Comparison of ENCODE assay signal across 8 mouse cellular contexts in genomic region chr9:108827454-108827853, GRCm38 (mm10). TPM values are rescaled to one million over a fixed set of nuclear protein-coding genes. Genes with fewer than 3 reads are reported as not detected.
DNase-seq lines count a peak whose midpoint lies in the region; ATAC-seq lines count a peak whose summit lies in the region.

No protein-coding gene starts in this region.

- 11% methylated on average over 34 of the region's 34 CpGs for WGBS in kidney, embryonic 16.5 days
- 20% methylated on average over 34 of the region's 34 CpGs for WGBS in embryonic facial prominence, embryonic 13.5 days
- 13% methylated on average over 34 of the region's 34 CpGs for WGBS in limb, embryonic 11.5 days
- 12% methylated on average over 34 of the region's 34 CpGs for WGBS in neural tube, embryonic 12.5 days

- H3K4me1 ChIP-seq in kidney, embryonic 16.5 days (ENCODE audit: insufficient read depth, low read length) = peaks cover 17% of the 10 kb centered on the region
- peaks cover 30% of the 10 kb centered on the region for H3K4me1 ChIP-seq in embryonic facial prominence, embryonic 13.5 days
- H3K4me1 ChIP-seq in limb, embryonic 11.5 days (ENCODE audit: control insufficient read depth, insufficient read depth, low read length) = peaks cover 9% of the 10 kb centered on the region; the same call in 1 of the 2 replicates
- H3K4me1 ChIP-seq in neural tube, embryonic 12.5 days = peaks cover 59% of the 10 kb centered on the region

- H3K4me3 ChIP-seq in kidney, embryonic 16.5 days (ENCODE audit: low read length) = peak overlapping the region; percentile 49
- peak overlapping the region; percentile 47 for H3K4me3 ChIP-seq in embryonic facial prominence, embryonic 13.5 days
- peak overlapping the region; percentile 29 for H3K4me3 ChIP-seq in limb, embryonic 11.5 days (ENCODE audit: low read depth, low read length)
- peak overlapping the region; percentile 71 for H3K4me3 ChIP-seq in neural tube, embryonic 12.5 days

- DNase-seq in kidney, postnatal 14 days = no peak
- DNase-seq in limb, embryonic 11.5 days (ENCODE audit: low spot score) = no peak
- DNase-seq in frontal cortex, adult 2 months (ENCODE audit: extremely low spot score in 1 of 2, low spot score in 1 of 2) = no peak
- no peak for DNase-seq in cerebellum, adult 18-20 months
- DNase-seq in left cerebral cortex, postnatal 14 days (ENCODE audit: low spot score in 2 of 2) = no peak

- H3K9me3 ChIP-seq in kidney, embryonic 16.5 days (ENCODE audit: low read length) = no peaks in the 10 kb centered on the region
- no peaks in the 10 kb centered on the region for H3K9me3 ChIP-seq in embryonic facial prominence, embryonic 13.5 days
- H3K9me3 ChIP-seq in limb, embryonic 11.5 days (ENCODE audit: control insufficient read depth, low read length) = no peaks in the 10 kb centered on the region
- no peaks in the 10 kb centered on the region for H3K9me3 ChIP-seq in neural tube, embryonic 12.5 days

- no peak for ATAC-seq in kidney, embryonic 16.5 days (ENCODE audit: low FRiP score, low TSS enrichment)
- ATAC-seq in embryonic facial prominence, embryonic 13.5 days (ENCODE audit: insufficient number of reproducible peaks, insufficient read depth, low FRiP score, low TSS enrichment, low read depth) = no peak
- no peak; the same call in 1 of the 2 replicates for ATAC-seq in limb, embryonic 11.5 days (ENCODE audit: insufficient number of reproducible peaks, low FRiP score, low TSS enrichment, low read depth)
- ATAC-seq in neural tube, embryonic 12.5 days (ENCODE audit: low FRiP score, low read depth) = no peak

- no peak overlapping the region for H3K27ac ChIP-seq in kidney, embryonic 16.5 days (ENCODE audit: low read length)
- no peak overlapping the region for H3K27ac ChIP-seq in embryonic facial prominence, embryonic 13.5 days
- no peak overlapping the region for H3K27ac ChIP-seq in limb, embryonic 11.5 days (replicated peaks; ENCODE audit: low read depth, low read length)
- no peak overlapping the region for H3K27ac ChIP-seq in neural tube, embryonic 12.5 days

- peaks cover 89% of the 10 kb centered on the region for H3K27me3 ChIP-seq in kidney, embryonic 16.5 days (ENCODE audit: insufficient read depth, low read length)
- H3K27me3 ChIP-seq in embryonic facial prominence, embryonic 13.5 days = peaks cover 100% of the 10 kb centered on the region
- H3K27me3 ChIP-seq in limb, embryonic 11.5 days (ENCODE audit: control insufficient read depth, insufficient read depth, low read length) = peaks cover 79% of the 10 kb centered on the region
- peaks cover 73% of the 10 kb centered on the region for H3K27me3 ChIP-seq in neural tube, embryonic 12.5 days (replicated peaks)

- H3K9ac ChIP-seq in kidney, embryonic 16.5 days (replicated peaks; ENCODE audit: low read length) = no peak overlapping the region
- peak overlapping the region; percentile 54; the same call in 1 of the 2 replicates for H3K9ac ChIP-seq in embryonic facial prominence, embryonic 13.5 days
- H3K9ac ChIP-seq in limb, embryonic 11.5 days (ENCODE audit: low read length) = no peak overlapping the region
- peak overlapping the region; percentile 86; the same call in 1 of the 2 replicates for H3K9ac ChIP-seq in neural tube, embryonic 12.5 days

- intact Hi-C loops in left cerebral cortex, postnatal 14 days (cut with DNase I) = no loop called here

- peak overlapping the region; percentile 83 for H3K4me2 ChIP-seq in kidney, embryonic 16.5 days (replicated peaks; ENCODE audit: low read depth, low read length)
- H3K4me2 ChIP-seq in embryonic facial prominence, embryonic 13.5 days = peak overlapping the region; percentile 84
- H3K4me2 ChIP-seq in limb, embryonic 11.5 days (ENCODE audit: low read depth, severe bottlenecking) = peak overlapping the region; percentile 60
- H3K4me2 ChIP-seq in neural tube, embryonic 12.5 days (replicated peaks) = peak overlapping the region; percentile 85

- no peaks in the 10 kb centered on the region for H3K36me3 ChIP-seq in kidney, embryonic 16.5 days (ENCODE audit: insufficient read depth, low read length)
- H3K36me3 ChIP-seq in embryonic facial prominence, embryonic 13.5 days = no peaks in the 10 kb centered on the region
- no peaks in the 10 kb centered on the region for H3K36me3 ChIP-seq in limb, embryonic 11.5 days (ENCODE audit: control insufficient read depth, insufficient read depth, low read length)
- peaks cover 22% of the 10 kb centered on the region for H3K36me3 ChIP-seq in neural tube, embryonic 12.5 days

RNA-seq across cellular contexts. Expression of gene Celsr3, which starts 1.3 kb away (rescaled TPM):
- polyA plus RNA-seq in kidney, embryonic 16.5 days (2015; fragmentation: Nextera tagmentation; extraction: Ambion mirVana) = 0.12 and 0.26 TPM in 2 replicates
- 0.51 and 0.56 TPM in 2 replicates for polyA plus RNA-seq in embryonic facial prominence, embryonic 13.5 days (2015; fragmentation: Nextera tagmentation; extraction: Ambion mirVana)
- polyA plus RNA-seq in limb, embryonic 11.5 days (2014; fragmentation: Nextera tagmentation; extraction: Ambion mirVana) = 0.10 and 0.20 TPM in 2 replicates
- 12.1 and 14.3 TPM in 2 replicates for polyA plus RNA-seq in neural tube, embryonic 12.5 days (2016; fragmentation: Nextera tagmentation; extraction: Ambion mirVana)
- 67.4 and 74.7 TPM in 2 replicates for polyA plus RNA-seq in frontal cortex, adult 2 months (2012; rRNA removed)
- total RNA-seq in left cerebral cortex, postnatal 14 days (2021) = 10 to 100 TPM; 50.7 to 55.3 TPM

RNA-seq across cellular contexts. Expression of gene Nckipsd, which starts 19.3 kb away (rescaled TPM):
- 17.7 and 23.6 TPM in 2 replicates for polyA plus RNA-seq in kidney, embryonic 16.5 days (2015; fragmentation: Nextera tagmentation; extraction: Ambion mirVana)
- polyA plus RNA-seq in embryonic facial prominence, embryonic 13.5 days (2015; fragmentation: Nextera tagmentation; extraction: Ambion mirVana) = 19.0 and 21.5 TPM in 2 replicates
- 13.9 and 15.7 TPM in 2 replicates for polyA plus RNA-seq in limb, embryonic 11.5 days (2014; fragmentation: Nextera tagmentation; extraction: Ambion mirVana)
- polyA plus RNA-seq in neural tube, embryonic 12.5 days (2016; fragmentation: Nextera tagmentation; extraction: Ambion mirVana) = 16.4 and 23.6 TPM in 2 replicates
- polyA plus RNA-seq in frontal cortex, adult 2 months (2012; rRNA removed) = 55.5 and 58.8 TPM in 2 replicates
- total RNA-seq in left cerebral cortex, postnatal 14 days (2021) = 10 to 100 TPM; 39.1 to 44.7 TPM

RNA-seq across cellular contexts. Expression of gene Slc26a6, which starts 25.6 kb away (rescaled TPM):
- polyA plus RNA-seq in kidney, embryonic 16.5 days (2015; fragmentation: Nextera tagmentation; extraction: Ambion mirVana) = 14.4 and 15.3 TPM in 2 replicates
- polyA plus RNA-seq in embryonic facial prominence, embryonic 13.5 days (2015; fragmentation: Nextera tagmentation; extraction: Ambion mirVana) = 20.4 and 22.7 TPM in 2 replicates
- 12.5 and 13.5 TPM in 2 replicates for polyA plus RNA-seq in limb, embryonic 11.5 days (2014; fragmentation: Nextera tagmentation; extraction: Ambion mirVana)
- polyA plus RNA-seq in neural tube, embryonic 12.5 days (2016; fragmentation: Nextera tagmentation; extraction: Ambion mirVana) = 10.8 and 11.9 TPM in 2 replicates
- polyA plus RNA-seq in frontal cortex, adult 2 months (2012; rRNA removed) = 19.5 and 20.7 TPM in 2 replicates
- 10 to 100 TPM; 30.4 to 33.2 TPM for total RNA-seq in left cerebral cortex, postnatal 14 days (2021)

RNA-seq across cellular contexts. Expression of gene Ip6k2, which starts 43.9 kb away (rescaled TPM):
- 100 and 109 TPM in 2 replicates for polyA plus RNA-seq in kidney, embryonic 16.5 days (2015; fragmentation: Nextera tagmentation; extraction: Ambion mirVana)
- polyA plus RNA-seq in embryonic facial prominence, embryonic 13.5 days (2015; fragmentation: Nextera tagmentation; extraction: Ambion mirVana) = 127 and 144 TPM in 2 replicates
- polyA plus RNA-seq in limb, embryonic 11.5 days (2014; fragmentation: Nextera tagmentation; extraction: Ambion mirVana) = 129 and 136 TPM in 2 replicates
- 167 and 170 TPM in 2 replicates for polyA plus RNA-seq in neural tube, embryonic 12.5 days (2016; fragmentation: Nextera tagmentation; extraction: Ambion mirVana)
- 204 and 217 TPM in 2 replicates for polyA plus RNA-seq in frontal cortex, adult 2 months (2012; rRNA removed)
- 100 to 1,000 TPM; 149 to 153 TPM for total RNA-seq in left cerebral cortex, postnatal 14 days (2021)

Comparison
In these comparisons a context has a peak if more than half of its experiments do, and no peak if none do; other contexts are left out.
1. H3K9ac ChIP-seq: peak in embryonic facial prominence, embryonic 13.5 days (single experiment) and neural tube, embryonic 12.5 days (single experiment); none in kidney, embryonic 16.5 days (single experiment) and limb, embryonic 11.5 days (single experiment).
2. Peak in every context shown above with its lines, with median percentiles within 50 percentile points of each other: H3K4me2 ChIP-seq and H3K4me3 ChIP-seq.